Mouse (Mus musculus) left cerebral cortex, adult 2 months (tissue): ENCODE data around the gene Mob3a. TPM values are rescaled to one million over a fixed set of nuclear protein-coding genes. Genes with fewer than 3 reads are reported as not detected.
A peak's percentile ranks its signal among the peaks of the same experiment; 100 is the strongest.

Source experiments
- DNase-seq, 2 experiments: peaks; one replicate each; pipeline ENCODE4 v3.0.0; 2021 to 2022; ENCODE audit warnings: low spot score in 2 of 2, mixed read lengths in 1 of 2; ENCODE audit errors: extremely low spot score in 1 of 2
- H3K27ac ChIP-seq: fragments of 200-600 bp; 2 replicates; pipeline ENCODE4 v1.8.1; 2022
- H3K4me3 ChIP-seq: fragments of 200-600 bp; 2 replicates; pipeline ENCODE4 v1.8.1; 2022
- CTCF ChIP-seq: fragments of 200-600 bp; IDR thresholded peaks from 2 replicates; pipeline ENCODE4 v1.8.1; 2022; ENCODE audit warnings: antibody characterized with exemption, mild to moderate bottlenecking, moderate library complexity
- intact Hi-C: fragments of 180-260 bp; cut with DNase I; formaldehyde crosslinking; loops from one replicate; pipeline ENCODE4 v1.15.1; 2025
- long read RNA-seq, 2 experiments: library from polyadenylated mRNA; stranded (forward); transcript quantifications; one replicate each; pipeline ENCODE4 v2.0.0; 2021; ENCODE audit warnings: borderline mapping rate in 2 of 2
- total RNA-seq, 2 experiments: library from RNA; stranded (reverse); gene quantifications; 2 replicates each; pipeline ENCODE4 v1.2.3; 2021

The Mob3a gene
- 10 to 100 TPM; 13.6 to 15.5 TPM for total RNA-seq
- long read RNA-seq, experiment 1, transcript Mob3a-201 (4 exons, 2,682 nt): major isoform, 14 of 15 reads
- long read RNA-seq, experiment 1, partial matches to known transcripts: 0 of 15 reads
- long read RNA-seq, experiment 1, other reads (novel, unspliced or antisense): 1 of 15 reads
- long read RNA-seq, experiment 2, transcript Mob3a-201 (4 exons, 2,682 nt): major isoform, 11 of 13 reads
- long read RNA-seq, experiment 2, partial matches to known transcripts: 0 of 13 reads
- long read RNA-seq, experiment 2, other reads (novel, unspliced or antisense): 2 of 13 reads

DNA sequence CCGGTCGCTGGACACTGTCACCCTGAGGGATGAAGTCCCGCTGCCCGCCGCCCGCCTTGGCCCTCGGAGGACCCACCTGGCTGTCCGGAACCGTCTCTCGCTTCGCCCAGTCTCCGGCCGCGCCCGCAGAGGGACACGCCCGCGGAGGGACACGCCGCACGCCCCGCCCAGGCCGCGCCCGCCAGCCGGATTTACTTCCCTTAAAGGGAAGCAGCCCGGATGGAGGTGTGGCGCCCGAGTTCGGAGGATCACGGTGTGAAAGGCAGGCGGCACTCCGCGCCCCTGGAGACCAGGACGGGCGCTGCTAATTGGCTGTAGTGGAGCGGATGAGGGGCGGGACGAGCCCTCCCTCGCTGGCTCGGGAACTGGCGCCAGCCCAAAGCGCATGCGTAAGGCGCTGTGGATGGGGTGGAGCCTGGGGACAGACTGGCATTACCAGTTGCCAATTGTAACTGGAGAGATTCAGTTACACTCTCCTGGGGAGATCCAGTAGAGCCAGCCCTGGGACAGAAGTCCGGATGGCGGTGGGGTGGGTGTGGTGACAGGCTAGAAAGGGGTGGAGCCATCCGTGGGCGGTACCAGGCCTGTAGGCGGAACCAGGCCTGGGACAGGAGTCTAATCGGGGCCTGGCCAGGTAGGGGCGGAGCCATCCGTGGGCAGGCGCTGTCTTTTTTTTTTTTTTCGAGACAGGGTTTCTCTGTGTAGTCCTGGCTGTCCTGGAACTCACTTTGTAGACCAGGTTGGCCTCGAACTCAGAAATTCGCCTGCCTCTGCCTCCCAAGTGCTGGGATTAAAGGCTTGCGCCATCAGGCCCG, at the start of gene Mob3a, which contains the start of gene Izumo4:
TSS of gene Mob3a (minus strand) at position 257 of the 815 bp plus-strand sequence.
TSS of gene Izumo4 (plus strand) at position 464 of the 815 bp plus-strand sequence.
- TF ChIP-seq CTCF: peak; percentile 7; the same call in 1 of the 2 replicates

DNA sequence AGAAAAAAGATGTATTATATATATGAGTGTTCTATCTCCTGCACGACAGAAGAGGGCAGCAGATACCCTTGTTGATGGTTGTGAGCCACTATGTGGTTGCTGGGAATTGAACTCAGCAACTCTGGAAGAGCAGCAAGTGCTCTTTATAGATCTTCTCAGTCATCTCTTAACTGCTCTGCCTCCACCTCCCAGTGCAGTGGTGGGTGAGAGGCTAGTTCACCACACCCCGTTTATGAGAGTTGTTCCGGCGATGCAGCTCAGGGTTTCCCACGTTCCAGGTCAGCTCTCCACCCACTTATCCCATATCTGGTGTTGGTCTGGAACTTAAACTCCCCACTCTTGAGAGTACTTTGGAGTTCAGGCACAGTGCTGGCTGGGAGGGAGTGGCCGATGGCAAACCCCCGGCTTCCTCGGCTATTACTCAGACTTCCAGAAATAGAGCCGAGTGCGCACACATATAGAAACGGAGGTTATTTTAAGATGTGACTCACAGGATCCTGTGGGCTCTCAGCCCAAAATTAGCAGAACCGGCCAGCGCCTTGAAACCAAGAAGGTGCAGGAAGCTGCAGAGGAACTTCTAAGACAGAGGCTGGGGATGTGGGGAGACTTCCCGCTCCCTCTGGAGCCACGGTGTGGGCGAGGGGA, 49.5 kb upstream of the Mob3a start:
- H3K4me3 ChIP-seq: no peak overlapping the region; the same call in 1 of the 2 replicates
- peak; percentile 59 to 67 for DNase-seq
- peak; percentile 62 for TF ChIP-seq CTCF
- intact Hi-C loops: loop anchor here (1.0 kb wide), 1 partner anchor 23 kb away; no protein-coding TSS in a partner anchor
- peak overlapping the region; percentile 75 for H3K27ac ChIP-seq

More for the DNA sequence above, at the start of gene Mob3a, which contains the start of gene Izumo4:
- DNase-seq: peak; percentile 98
- intact Hi-C loops: loop anchor here (1.0 to 5.0 kb wide), 3 partner anchors 26 to 79 kb away; partner anchors contain the start of genes Btbd2 and Csnk1g2
- Histone ChIP-seq H3K27ac (peak within 1 kb of the TSS; percentile 92), H3K4me3 (peak within 1 kb of the TSS; percentile 73)

DNA sequence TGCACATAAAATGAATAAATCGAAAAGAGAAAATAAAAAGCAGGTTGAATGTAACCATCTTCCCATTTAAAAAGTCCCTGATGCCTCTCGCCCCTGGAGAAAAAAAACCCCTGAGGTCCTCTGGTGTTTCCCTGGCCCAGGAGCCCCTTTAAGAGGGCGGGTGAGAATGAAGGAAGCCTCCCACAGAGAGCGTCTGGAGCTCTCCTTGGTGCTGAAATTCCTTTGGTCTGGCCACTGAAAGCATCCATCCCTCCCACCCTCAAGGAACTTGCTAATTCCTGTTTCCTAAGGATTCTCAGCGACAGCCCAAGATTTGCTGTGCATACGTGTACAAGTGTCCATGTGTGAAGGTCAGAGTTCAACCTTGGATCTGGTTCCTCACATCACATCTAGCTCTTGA, 46.8 kb upstream of the Mob3a start:
- intact Hi-C loops: loop anchor here (5.0 kb wide), 3 partner anchors 59 to 244 kb away; partner anchors contain the start of gene Amh
- TF ChIP-seq CTCF: no peak
- no peak overlapping the region for H3K4me3 ChIP-seq
- no peak overlapping the region for H3K27ac ChIP-seq
- no peak for DNase-seq

DNA sequence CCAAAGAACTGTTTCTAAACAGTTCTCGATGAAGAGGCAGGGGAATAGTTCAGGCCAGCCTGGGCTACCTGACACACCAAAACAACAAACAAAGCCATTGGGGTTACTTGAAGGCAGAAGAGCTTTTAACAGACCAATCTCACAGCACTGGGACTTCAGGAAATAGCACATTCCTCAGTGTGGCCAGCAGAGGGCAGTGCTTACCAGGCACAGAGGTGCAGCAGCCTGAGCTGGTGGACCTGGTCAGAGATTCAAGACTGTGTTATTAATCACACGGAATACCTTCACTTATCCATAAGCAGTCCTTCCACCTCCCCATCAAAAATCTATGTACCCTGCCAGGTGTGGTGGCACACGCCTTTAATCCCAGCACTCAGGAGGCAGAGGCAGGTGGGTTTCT, 45.6 kb upstream of the Mob3a start:
- no peak overlapping the region for H3K4me3 ChIP-seq
- peak; percentile 75 to 83 for DNase-seq
- H3K27ac ChIP-seq: no peak overlapping the region
- peak; percentile 98 for TF ChIP-seq CTCF
- intact Hi-C loops: loop anchor here (2.0 to 5.0 kb wide), 4 partner anchors 60 to 245 kb away; partner anchors contain the start of gene Amh

DNA sequence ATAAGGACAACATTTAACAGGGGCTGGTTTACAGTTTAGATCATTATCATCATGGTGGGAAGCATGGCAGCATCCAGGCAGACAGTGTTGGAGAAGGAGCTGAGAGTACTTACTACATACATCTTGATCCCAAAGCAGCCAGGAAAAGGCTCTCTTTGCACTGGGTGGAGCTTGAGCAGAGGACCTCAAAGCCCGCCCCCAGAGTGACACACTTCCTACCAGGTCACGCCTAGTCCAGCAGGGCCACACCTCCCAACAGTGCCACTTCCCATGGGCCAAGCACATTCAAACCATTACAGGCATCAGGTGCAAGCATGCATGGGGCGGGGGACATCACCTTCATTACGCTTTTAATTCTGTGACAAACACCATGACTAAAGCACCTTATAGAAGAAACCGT, 42.5 kb upstream of the Mob3a start:
- intact Hi-C loops: no loop called here
- H3K4me3 ChIP-seq: no peak overlapping the region
- DNase-seq: no peak
- H3K27ac ChIP-seq: no peak overlapping the region
- no peak for TF ChIP-seq CTCF

DNA sequence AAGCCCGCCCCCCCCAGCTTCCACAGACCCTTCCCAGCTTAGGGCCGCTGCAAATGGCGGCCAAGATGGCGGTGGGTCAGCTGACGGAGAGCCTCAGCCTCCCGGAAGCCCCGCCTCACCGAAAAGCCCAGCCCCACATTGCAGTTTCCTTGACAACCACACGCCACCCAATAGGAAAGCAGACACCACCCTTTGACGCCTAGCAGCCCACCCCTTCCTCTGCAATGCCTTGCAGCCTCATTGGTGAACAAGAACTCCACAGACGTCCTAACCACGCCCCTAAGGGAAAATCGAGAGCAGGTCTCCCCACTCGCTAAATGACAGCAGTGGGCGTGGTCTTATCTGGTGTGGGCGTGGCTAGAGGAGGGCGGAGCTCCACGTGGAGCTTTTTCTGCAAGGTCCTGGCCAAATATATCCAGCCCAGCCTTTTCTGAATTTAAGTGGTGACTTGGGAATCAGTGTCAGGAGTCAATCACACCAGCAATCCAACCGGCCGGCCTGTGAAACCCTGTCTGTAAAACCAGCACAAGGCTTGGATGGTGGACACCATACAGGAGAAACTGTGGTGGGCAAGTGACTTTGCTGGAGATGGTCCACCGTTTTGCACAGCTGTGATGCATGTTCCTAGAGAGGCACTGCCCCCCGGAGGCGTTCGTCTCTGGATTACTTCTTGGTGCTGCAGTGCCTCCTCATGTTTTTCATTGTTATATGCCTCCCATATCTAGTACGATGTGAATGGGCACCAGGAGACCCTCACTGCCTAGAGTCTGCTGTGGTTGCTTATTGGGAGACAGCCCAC, 40.6 kb upstream of the Mob3a start, which contains the start of gene Ap3d1:
TSS of gene Ap3d1 (minus strand) at position 85 of the 799 bp plus-strand sequence.
- intact Hi-C loops: no loop called here
- no peak for TF ChIP-seq CTCF
- Histone ChIP-seq H3K27ac (peak within 1 kb of the TSS; percentile 86), H3K4me3 (peak within 1 kb of the TSS; percentile 79)
- peak; percentile 94 to 95 for DNase-seq

DNA sequence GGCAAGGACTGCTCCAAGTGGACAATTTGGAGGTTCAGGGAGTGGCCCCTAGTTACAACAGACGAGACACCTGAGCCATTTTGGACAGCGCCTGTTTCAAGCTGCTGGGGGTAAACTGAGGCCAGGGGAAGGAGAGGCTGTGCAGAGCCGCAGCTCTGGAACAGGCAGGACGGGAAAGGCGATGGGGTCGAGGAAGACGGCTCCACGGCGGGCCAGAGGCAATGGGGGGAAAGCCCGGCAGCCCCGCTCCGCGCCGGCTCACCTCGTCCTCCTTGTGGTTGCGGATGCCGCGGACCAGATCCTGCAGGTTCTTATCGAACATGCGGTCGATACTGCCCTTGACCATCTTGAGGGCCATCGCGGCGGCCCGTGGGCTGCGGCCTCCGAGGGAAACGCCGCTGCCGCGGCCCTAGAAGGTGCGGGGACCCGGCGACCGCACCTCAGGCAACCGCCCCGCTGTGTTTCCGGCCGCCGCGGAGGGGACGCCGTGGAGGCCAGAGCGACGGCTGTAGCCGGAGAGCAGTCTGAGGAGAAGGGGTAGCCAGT, 39.9 kb upstream of the Mob3a start:
- DNase-seq: peak in 1 of 2 experiments; percentile 32
- peak overlapping the region; percentile 79 for H3K4me3 ChIP-seq
- TF ChIP-seq CTCF: no peak
- intact Hi-C loops: no loop called here
- H3K27ac ChIP-seq: peak overlapping the region; percentile 86

DNA sequence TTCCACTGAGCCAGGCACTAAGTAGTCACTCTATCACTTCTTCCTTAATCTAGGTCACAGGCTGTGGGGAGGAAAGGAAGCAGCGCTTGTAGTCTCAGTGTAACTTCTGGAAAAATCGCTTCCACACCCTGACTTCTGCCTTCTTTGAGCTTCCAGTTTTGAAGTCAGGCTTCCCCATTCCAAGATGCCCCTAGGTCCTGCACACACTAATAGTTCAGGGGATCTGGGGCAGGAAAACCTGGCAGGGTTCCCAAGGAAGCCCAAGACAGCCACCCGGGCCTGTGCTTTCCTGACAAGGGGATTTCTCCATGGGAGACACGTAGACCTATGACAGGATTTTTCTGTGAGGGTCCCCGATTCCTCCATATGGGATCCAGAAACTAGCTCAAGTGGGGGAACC, 39.4 kb upstream of the Mob3a start:
- no peak for TF ChIP-seq CTCF
- intact Hi-C loops: no loop called here
- H3K4me3 ChIP-seq: peak overlapping the region; percentile 79
- H3K27ac ChIP-seq: peak overlapping the region; percentile 86
- DNase-seq: no peak

DNA sequence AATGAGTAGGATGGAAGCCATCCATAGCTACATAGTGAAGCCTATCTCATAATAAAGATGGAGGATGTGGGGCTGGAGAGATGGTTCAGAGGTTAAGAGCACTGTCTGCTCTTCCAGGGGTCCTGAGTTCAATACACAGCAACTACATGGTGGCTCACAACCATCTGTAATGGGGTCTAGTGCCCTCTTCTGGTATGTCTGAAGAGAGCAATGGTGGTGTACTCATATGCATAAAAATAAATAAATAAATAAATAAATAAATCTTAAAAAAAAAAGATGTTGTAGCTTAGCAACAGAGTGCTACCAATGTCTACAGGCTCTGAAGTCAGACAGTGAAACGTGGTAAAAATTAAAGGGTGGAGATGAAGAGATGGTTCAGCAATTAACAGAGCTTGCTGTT, 36.9 kb upstream of the Mob3a start:
- Histone ChIP-seq H3K4me3 (no peak overlapping the region), H3K27ac (no peak overlapping the region)
- no peak for DNase-seq
- peak; percentile 29; the same call in 1 of the 2 replicates for TF ChIP-seq CTCF
- intact Hi-C loops: no loop called here

DNA sequence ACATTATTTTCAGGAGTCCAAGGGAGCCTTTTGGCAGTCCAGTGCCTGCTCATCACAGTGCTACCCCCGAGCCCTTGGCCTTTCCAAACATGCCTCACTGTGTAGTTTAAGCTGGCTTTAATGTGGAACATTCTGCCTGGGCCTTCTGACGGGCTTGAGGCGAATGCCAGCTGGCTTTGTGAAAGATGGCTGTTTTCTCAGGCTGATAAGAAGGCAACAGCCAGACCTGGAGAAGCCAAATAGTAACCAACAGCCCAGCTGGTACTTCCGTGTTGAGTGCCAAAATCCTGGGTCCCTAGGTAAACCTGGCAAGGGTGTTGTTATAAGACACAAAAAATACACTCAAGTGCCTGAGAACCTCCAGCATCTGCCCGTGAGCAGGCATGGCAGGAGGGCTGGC, 35.0 kb upstream of the Mob3a start:
- H3K4me3 ChIP-seq: no peak overlapping the region
- intact Hi-C loops: no loop called here
- no peak overlapping the region for H3K27ac ChIP-seq
- no peak for TF ChIP-seq CTCF
- DNase-seq: no peak

DNA sequence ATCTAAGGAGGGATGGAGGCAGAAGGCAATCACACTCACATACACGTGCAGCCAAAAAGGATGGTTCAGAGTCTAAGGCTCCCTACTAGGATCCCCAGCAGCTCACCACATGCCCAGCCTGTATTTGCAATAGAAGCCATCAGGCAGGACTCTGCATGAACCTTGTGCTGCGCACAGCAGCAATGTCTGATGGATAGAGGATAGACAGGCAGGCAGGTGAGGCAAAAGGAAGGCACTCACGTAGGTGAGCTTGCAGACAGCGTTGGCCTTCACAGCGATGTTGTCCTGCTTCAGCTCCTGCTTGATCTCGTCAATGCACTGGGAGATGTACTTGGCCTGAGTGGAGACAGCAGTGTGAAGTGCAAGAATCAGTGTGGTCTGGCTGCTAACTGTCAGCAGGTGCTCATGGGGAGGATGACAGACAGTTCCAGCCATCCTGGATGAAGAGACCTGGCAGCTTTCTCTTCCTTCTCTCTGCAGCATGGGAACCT, 30.9 kb upstream of the Mob3a start:
- intact Hi-C loops: no loop called here
- no peak for TF ChIP-seq CTCF
- Histone ChIP-seq H3K27ac (no peak overlapping the region), H3K4me3 (no peak overlapping the region)
- DNase-seq: no peak
